Mouse (Mus musculus) ES-E14 (cell line): ENCODE measurements at regions not wholly inside any gene's neighbourhood (a gene's known extent, or its start where the extent isn't known, plus 50 kb on each side); places are given as distances from the start of the nearest gene placed in this dataset.
A peak's percentile ranks its signal among the peaks of the same experiment; 100 is the strongest.

Source experiments
- DNase-seq: peaks from one replicate; pipeline ENCODE4 v3.0.0-alpha.2; 2013; ENCODE audit warnings: low read depth, low spot score
- H3K27ac ChIP-seq: 2 replicates; pipeline ENCODE4 v1.5.1; 2012; ENCODE audit warnings: low read depth, mild to moderate bottlenecking, low read length, moderate library complexity, mixed read lengths; ENCODE audit not compliant: poor library complexity, insufficient read depth, severe bottlenecking
- H3K36me3 ChIP-seq: 2 replicates; pipeline ENCODE4 v1.6.1; 2012; ENCODE audit warnings: mild to moderate bottlenecking, low read length, moderate library complexity, mixed read lengths; ENCODE audit not compliant: control insufficient read depth, poor library complexity, insufficient read depth, severe bottlenecking
- H3K4me1 ChIP-seq, 2 experiments: fragments of 150-350 bp in 1 of 2; sonication (generic) in 1 of 2; 2 replicates each; pipeline ENCODE4 v1.6.1; 2012; ENCODE audit warnings: low read length in 2 of 2, mild to moderate bottlenecking in 1 of 2, mixed read lengths in 1 of 2; ENCODE audit not compliant: control insufficient read depth in 2 of 2, insufficient read depth in 2 of 2, poor library complexity in 1 of 2
- H3K4me3 ChIP-seq, 2 experiments: fragments of 150-350 bp in 1 of 2; sonication (generic) in 1 of 2; 2 replicates each; pipeline ENCODE4 v1.5.1; 2012; ENCODE audit warnings: low read length in 2 of 2, low read depth in 1 of 2, mild to moderate bottlenecking in 1 of 2, mixed read lengths in 1 of 2; ENCODE audit not compliant: insufficient read depth in 1 of 2, poor library complexity in 1 of 2, severe bottlenecking in 1 of 2
- H3K9ac ChIP-seq: 2 replicates; pipeline ENCODE4 v1.6.1; 2012; ENCODE audit warnings: low read depth, mild to moderate bottlenecking, low read length, mixed read lengths; ENCODE audit not compliant: poor library complexity, insufficient read depth, severe bottlenecking
- H3K9me3 ChIP-seq: fragments of 150-350 bp; sonication (generic); 2 replicates; pipeline ENCODE4 v1.6.1; 2012; ENCODE audit warnings: low read depth, mild to moderate bottlenecking, low read length; ENCODE audit not compliant: control insufficient read depth, insufficient read depth
- CHD2 ChIP-seq: IDR thresholded peaks from 2 replicates; pipeline ENCODE4 v1.6.1; 2014; ENCODE audit warnings: mild to moderate bottlenecking, low read depth, low read length, inconsistent platforms
- HCFC1 ChIP-seq: IDR thresholded peaks from 2 replicates; pipeline ENCODE4 v1.6.1; 2012; ENCODE audit warnings: low read length, inconsistent platforms, borderline replicate concordance; ENCODE audit not compliant: insufficient read depth
- MAFK ChIP-seq: IDR thresholded peaks from 2 replicates; pipeline ENCODE4 v1.6.1; 2014; ENCODE audit warnings: mild to moderate bottlenecking, low read depth, low read length, inconsistent platforms; ENCODE audit not compliant: insufficient read depth
- ZC3H11A ChIP-seq: IDR thresholded peaks from 2 replicates; pipeline ENCODE4 v1.6.1; 2012; ENCODE audit warnings: low read depth, mild to moderate bottlenecking, inconsistent platforms, low read length, borderline replicate concordance
- ZNF384 ChIP-seq: IDR thresholded peaks from 2 replicates; pipeline ENCODE4 v1.6.1; 2012; ENCODE audit warnings: low read depth, low read length, inconsistent platforms
- in situ Hi-C, 2 experiments: fragments of 600-800 bp; cut with MboI; formaldehyde crosslinking; loops; one replicate each; pipeline ENCODE4 v1.15.1; 2025; ENCODE audit warnings: low sequenced_read_pairs in 2 of 2, inconsistent platforms in 1 of 2; ENCODE audit not compliant: unreplicated experiment in 2 of 2

- no peaks in the 10 kb centered on the region for H3K9me3 ChIP-seq
- in situ Hi-C loops: loop anchor here in 1 of 2 experiments (25.0 kb wide), 1 partner anchor 143 kb away; no protein-coding TSS in a partner anchor
These were observed 70.6 kb upstream of the Lama4 start for GRCm38 (mm10) chr10:38894706-38895105.

GRCm38 (mm10) chr10:38895656-38896055 lies 69.7 kb upstream of the Lama4 start:
- no peak for DNase-seq
- H3K36me3 ChIP-seq: no peaks in the 10 kb centered on the region
- in situ Hi-C loops: loop anchor here in 1 of 2 experiments (25.0 kb wide), 1 partner anchor 142 kb away; no protein-coding TSS in a partner anchor
- no peak overlapping the region for H3K4me3 ChIP-seq
- no peaks in the 10 kb centered on the region; a peak in 1 of 4 replicates for H3K4me1 ChIP-seq
- no peaks in the 10 kb centered on the region for H3K9me3 ChIP-seq
- no peak overlapping the region for H3K27ac ChIP-seq
- no peak for TF ChIP-seq HCFC1
- TF ChIP-seq CHD2: no peak
- TF ChIP-seq MAFK: no peak
- TF ChIP-seq ZNF384: no peak
- TF ChIP-seq ZC3H11A: no peak
- no peak overlapping the region for H3K9ac ChIP-seq

More at GRCm38 (mm10) chr10:38894706-38895105, 70.6 kb upstream of the Lama4 start:
- DNase-seq: peak; percentile 29
- TF ChIP-seq ZNF384 (no peak), ZC3H11A (no peak), CHD2 (no peak), HCFC1 (no peak), MAFK (no peak)
- Histone ChIP-seq H3K4me1 (no peaks in the 10 kb centered on the region; a peak in 1 of 4 replicates), H3K27ac (no peak overlapping the region), H3K9ac (no peak overlapping the region), H3K4me3 (no peak overlapping the region), H3K36me3 (no peaks in the 10 kb centered on the region)

- in situ Hi-C loops: loop anchor here in 1 of 2 experiments (25.0 kb wide), 1 partner anchor 140 kb away; no protein-coding TSS in a partner anchor
- H3K9me3 ChIP-seq: no peaks in the 10 kb centered on the region
- no peak overlapping the region for H3K4me3 ChIP-seq
- H3K27ac ChIP-seq: no peak overlapping the region
- no peaks in the 10 kb centered on the region; a peak in 1 of 4 replicates for H3K4me1 ChIP-seq
- no peak for DNase-seq
- TF ChIP-seq ZC3H11A: no peak
- no peak for TF ChIP-seq ZNF384
- no peak for TF ChIP-seq CHD2
- no peak for TF ChIP-seq HCFC1
- TF ChIP-seq MAFK: no peak
- no peak overlapping the region for H3K9ac ChIP-seq
- no peaks in the 10 kb centered on the region for H3K36me3 ChIP-seq
These were observed 67.7 kb upstream of the Lama4 start for GRCm38 (mm10) chr10:38897573-38897972.

- TF ChIP-seq ZNF384: no peak
- TF ChIP-seq HCFC1: no peak
- TF ChIP-seq MAFK: no peak
- TF ChIP-seq ZC3H11A: no peak
- TF ChIP-seq CHD2: no peak
- Histone ChIP-seq H3K9me3 (no peaks in the 10 kb centered on the region), H3K4me1 (no peaks in the 10 kb centered on the region), H3K9ac (no peak overlapping the region), H3K36me3 (no peaks in the 10 kb centered on the region), H3K27ac (no peak overlapping the region), H3K4me3 (no peak overlapping the region)
- in situ Hi-C loops: no loop called here
- DNase-seq: no peak
These were observed 59.2 kb upstream of the Lama4 start for GRCm38 (mm10) chr10:38906121-38906520.

GRCm38 (mm10) chr10:38907835-38908234 lies 57.5 kb upstream of the Lama4 start:
- in situ Hi-C loops: no loop called here
- TF ChIP-seq MAFK (no peak), ZC3H11A (no peak), HCFC1 (no peak), CHD2 (no peak), ZNF384 (no peak)
- Histone ChIP-seq H3K9ac (no peak overlapping the region), H3K4me1 (no peaks in the 10 kb centered on the region), H3K9me3 (no peaks in the 10 kb centered on the region), H3K36me3 (no peaks in the 10 kb centered on the region), H3K27ac (no peak overlapping the region), H3K4me3 (no peak overlapping the region)
- no peak for DNase-seq
